Comparison of ENCODE assay signal across 20 mouse cellular contexts in genomic region chr2:92848962-92849361, GRCm38 (mm10).
DNase-seq lines count a peak whose midpoint lies in the region; ATAC-seq and TF ChIP-seq lines count a peak whose summit lies in the region.
"Had no signal": no experiment of that assay in that cellular context is flagged by ENCODE, and none has a peak within 500 bp of the region (broad histone marks: within the 10 kb centered on the region; RNA-seq: fewer than 3 reads in every experiment).

No protein-coding gene starts in this region.

- H3K9ac ChIP-seq in forebrain, embryonic 15.5 days (replicated peaks), result no peak overlapping the region
- no peak overlapping the region for H3K9ac ChIP-seq in forebrain, embryonic 11.5 days (ENCODE audit: low read length)
- H3K9ac ChIP-seq in kidney, embryonic 15.5 days, result no peak overlapping the region
- no peak overlapping the region for H3K9ac ChIP-seq in midbrain, embryonic 15.5 days
- H3K9ac ChIP-seq: embryonic facial prominence, embryonic 15.5 days; liver, embryonic 15.5 days had no signal

- H3K9me3 ChIP-seq in forebrain, embryonic 15.5 days, result no peaks in the 10 kb centered on the region
- no peaks in the 10 kb centered on the region for H3K9me3 ChIP-seq in forebrain, embryonic 11.5 days (ENCODE audit: control insufficient read depth, low read length)
- H3K9me3 ChIP-seq in kidney, embryonic 15.5 days (replicated peaks), result no peaks in the 10 kb centered on the region
- H3K9me3 ChIP-seq in midbrain, embryonic 15.5 days, result no peaks in the 10 kb centered on the region
- H3K9me3 ChIP-seq: embryonic facial prominence, embryonic 15.5 days; G1E; heart, embryonic 10.5 days; liver, embryonic 15.5 days had no signal

- peak overlapping the region; percentile 29; the same call in 1 of the 2 replicates for H3K27ac ChIP-seq in forebrain, embryonic 15.5 days (replicated peaks)
- no peak overlapping the region for H3K27ac ChIP-seq in forebrain, embryonic 11.5 days (ENCODE audit: low read depth, low read length)
- peak overlapping the region; percentile 51 for H3K27ac ChIP-seq in kidney, embryonic 15.5 days
- no peak overlapping the region for H3K27ac ChIP-seq in kidney, adult 2 months (ENCODE audit: insufficient read depth, low read depth, low read length)
- H3K27ac ChIP-seq in midbrain, embryonic 15.5 days, result peak overlapping the region; percentile 58
- H3K27ac ChIP-seq: embryonic facial prominence, embryonic 15.5 days; gastrocnemius, adult 2 months; heart, embryonic 10.5 days; liver, embryonic 15.5 days had no signal

- no peak for ATAC-seq in forebrain, embryonic 15.5 days (replicated peaks)
- no peak for ATAC-seq in forebrain, embryonic 11.5 days (replicated peaks; ENCODE audit: low FRiP score)
- ATAC-seq in kidney, embryonic 15.5 days (replicated peaks; ENCODE audit: low FRiP score), result no peak
- no peak; the same call in 1 of the 2 replicates for ATAC-seq in midbrain, embryonic 15.5 days (replicated peaks)
- no peak for ATAC-seq in inflammation-experienced regulatory T-cells, adult 6 months
- ATAC-seq: lung, postnatal 0 days had no signal

- no peak overlapping the region for H3K4me3 ChIP-seq in forebrain, embryonic 15.5 days
- no peak overlapping the region for H3K4me3 ChIP-seq in forebrain, embryonic 11.5 days (ENCODE audit: low read depth, low read length)
- H3K4me3 ChIP-seq in kidney, embryonic 15.5 days (replicated peaks), result no peak overlapping the region
- H3K4me3 ChIP-seq in kidney, adult 2 months (ENCODE audit: insufficient read depth, low read depth, low read length), result no peak overlapping the region
- no peak overlapping the region for H3K4me3 ChIP-seq in midbrain, embryonic 15.5 days
- H3K4me3 ChIP-seq: embryonic facial prominence, embryonic 15.5 days; gastrocnemius, adult 2 months; heart, embryonic 10.5 days; liver, embryonic 15.5 days had no signal

- H3K36me3 ChIP-seq in forebrain, embryonic 15.5 days, result no peaks in the 10 kb centered on the region
- no peaks in the 10 kb centered on the region for H3K36me3 ChIP-seq in forebrain, embryonic 11.5 days (ENCODE audit: control insufficient read depth, insufficient read depth, low read length)
- no peaks in the 10 kb centered on the region for H3K36me3 ChIP-seq in kidney, embryonic 15.5 days
- H3K36me3 ChIP-seq in kidney, adult 2 months (ENCODE audit: control insufficient read depth, insufficient read depth, low read length), result no peaks in the 10 kb centered on the region
- no peaks in the 10 kb centered on the region for H3K36me3 ChIP-seq in midbrain, embryonic 15.5 days (replicated peaks)
- H3K36me3 ChIP-seq: embryonic facial prominence, embryonic 15.5 days; G1E; heart, embryonic 10.5 days; liver, embryonic 15.5 days had no signal

- no peak overlapping the region for H3K4me2 ChIP-seq in forebrain, embryonic 15.5 days (replicated peaks)
- H3K4me2 ChIP-seq in forebrain, embryonic 11.5 days (ENCODE audit: low read depth, low read length, severe bottlenecking), result no peak overlapping the region
- no peak overlapping the region for H3K4me2 ChIP-seq in kidney, embryonic 15.5 days
- H3K4me2 ChIP-seq in midbrain, embryonic 15.5 days, result no peak overlapping the region
- H3K4me2 ChIP-seq: embryonic facial prominence, embryonic 15.5 days; liver, embryonic 15.5 days had no signal

- H3K4me1 ChIP-seq in forebrain, embryonic 15.5 days, result peaks cover 20% of the 10 kb centered on the region
- peaks cover 7% of the 10 kb centered on the region; the same call in 1 of the 2 replicates for H3K4me1 ChIP-seq in forebrain, embryonic 11.5 days (replicated peaks; ENCODE audit: control insufficient read depth, insufficient read depth, low read length)
- peaks cover 32% of the 10 kb centered on the region for H3K4me1 ChIP-seq in kidney, embryonic 15.5 days
- no peaks in the 10 kb centered on the region for H3K4me1 ChIP-seq in kidney, adult 2 months (ENCODE audit: control insufficient read depth, insufficient read depth, low read length)
- H3K4me1 ChIP-seq in midbrain, embryonic 15.5 days, result peaks cover 41% of the 10 kb centered on the region
- H3K4me1 ChIP-seq: liver, embryonic 15.5 days had no signal

- no peak for DNase-seq in forebrain, embryonic 11.5 days (ENCODE audit: low spot score)
- DNase-seq in kidney, adult 2 months, result no peak
- DNase-seq in brain, adult 2 months (ENCODE audit: low read depth, low spot score), result peak; percentile 28
- DNase-seq in embryo, embryonic 10.5 days (ENCODE audit: low spot score), result no peak
- DNase-seq: adrenal gland, postnatal 14 days; cerebellum, adult 11-12 months; cerebellum, postnatal 14 days; gastrocnemius, adult 2 months; kidney, adult 8-10 months; right cerebral cortex, postnatal 14 days; spleen, adult 18-20 months had no signal

- whole genome bisulfite sequencing in forebrain, embryonic 15.5 days, result 59% methylated on average over 13 of the region's 13 CpGs
- 71% methylated on average over 13 of the region's 13 CpGs for WGBS in forebrain, embryonic 11.5 days
- WGBS in kidney, embryonic 15.5 days, result 29% methylated on average over 13 of the region's 13 CpGs
- 44% methylated on average over 13 of the region's 13 CpGs for WGBS in kidney, adult 2 months
- WGBS in midbrain, embryonic 15.5 days, result 32% methylated on average over 13 of the region's 13 CpGs

- no peak for TF ChIP-seq CTCF in kidney, adult 2 months (conservative IDR thresholded peaks at IDR 0.05; ENCODE audit: insufficient read depth, insufficient read length, low read depth, low read length)

- H3K27me3 ChIP-seq in forebrain, embryonic 15.5 days, result no peaks in the 10 kb centered on the region
- H3K27me3 ChIP-seq in forebrain, embryonic 11.5 days (ENCODE audit: control insufficient read depth, insufficient read depth, low read length), result no peaks in the 10 kb centered on the region
- no peaks in the 10 kb centered on the region for H3K27me3 ChIP-seq in kidney, embryonic 15.5 days
- no peaks in the 10 kb centered on the region for H3K27me3 ChIP-seq in kidney, adult 2 months (replicated peaks; ENCODE audit: control insufficient read depth, insufficient read depth, low read length)
- no peaks in the 10 kb centered on the region for H3K27me3 ChIP-seq in midbrain, embryonic 15.5 days (replicated peaks)
- H3K27me3 ChIP-seq: embryonic facial prominence, embryonic 15.5 days; liver, embryonic 15.5 days had no signal

- no peak for TF ChIP-seq POLR2A in kidney, adult 2 months (IDR thresholded peaks at IDR 0.05; ENCODE audit: low read depth, low read length)

Comparison
In these comparisons a context has a peak if more than half of its experiments do, and no peak if none do; other contexts are left out.
1. H3K27ac ChIP-seq: peak in forebrain, embryonic 15.5 days (single experiment), kidney, embryonic 15.5 days (single experiment) and midbrain, embryonic 15.5 days (single experiment); none in forebrain, embryonic 11.5 days (single experiment) and kidney, adult 2 months (single experiment).